Mouse (Mus musculus) ES-E14 (cell line): ENCODE measurements at regions not wholly inside any gene's neighbourhood (a gene's known extent, or its start where the extent isn't known, plus 50 kb on each side); places are given as distances from the start of the nearest gene placed in this dataset.

Experiments used
- CHD2 ChIP-seq: IDR thresholded peaks from 2 replicates; pipeline ENCODE4 v1.6.1; 2014; ENCODE audit warnings: mild to moderate bottlenecking, low read depth, low read length, inconsistent platforms
- MAFK ChIP-seq: IDR thresholded peaks from 2 replicates; pipeline ENCODE4 v1.6.1; 2014; ENCODE audit warnings: mild to moderate bottlenecking, low read depth, low read length, inconsistent platforms; ENCODE audit not compliant: insufficient read depth
- ZNF384 ChIP-seq: IDR thresholded peaks from 2 replicates; pipeline ENCODE4 v1.6.1; 2012; ENCODE audit warnings: low read depth, low read length, inconsistent platforms

DNA sequence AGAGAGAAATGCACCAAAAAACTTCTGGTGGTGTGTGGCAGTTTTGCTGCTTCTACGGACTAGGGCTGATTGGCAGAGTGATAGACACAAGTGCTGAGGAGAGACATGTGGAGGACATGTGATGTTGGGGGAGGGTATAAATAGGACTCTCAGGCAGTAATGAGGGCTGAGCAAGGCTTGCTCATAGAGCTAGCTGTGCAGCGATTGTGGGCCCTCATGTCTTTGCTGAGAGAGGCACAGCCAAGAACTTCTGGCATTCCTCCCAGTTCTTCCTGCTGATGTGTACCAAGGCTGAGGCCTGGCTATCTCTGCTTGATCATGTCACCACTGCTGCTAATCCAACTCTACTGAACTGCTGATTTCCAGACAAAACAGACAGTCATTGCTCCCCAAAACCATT lies 71.4 kb upstream of the Tmem17 start:
- no peak for TF ChIP-seq ZNF384
- no peak for TF ChIP-seq MAFK
- no peak for TF ChIP-seq CHD2
